Mouse (Mus musculus) c-Kit-negative CD71-positive TER-119-positive erythroid progenitor cells, embryonic 14.5 days (primary cell): Measurements from ENCODE around the gene Clip1.

Experiments used
- DNase-seq: peaks from one replicate; pipeline ENCODE4 v3.0.0-alpha.2; 2013; ENCODE audit warnings: low read depth, low spot score

Gene Clip1

GRCm38 (mm10) chr5:123670800-123671472, 13.5 kb downstream of the Clip1 start:
- no peak for DNase-seq

- DNase-seq: no peak
These were observed 14.2 kb downstream of the Clip1 start for GRCm38 (mm10) chr5:123669991-123670799.

GRCm38 (mm10) chr5:123667915-123668314, 16.5 kb downstream of the Clip1 start:
- no peak for DNase-seq

- DNase-seq: no peak
These were observed 18.5 kb downstream of the Clip1 start for GRCm38 (mm10) chr5:123665956-123666355.

- DNase-seq: no peak
These were observed 20.1 kb downstream of the Clip1 start for GRCm38 (mm10) chr5:123664329-123664728.

GRCm38 (mm10) chr5:123662059-123662458, 22.4 kb downstream of the Clip1 start:
- no peak for DNase-seq

DNA sequence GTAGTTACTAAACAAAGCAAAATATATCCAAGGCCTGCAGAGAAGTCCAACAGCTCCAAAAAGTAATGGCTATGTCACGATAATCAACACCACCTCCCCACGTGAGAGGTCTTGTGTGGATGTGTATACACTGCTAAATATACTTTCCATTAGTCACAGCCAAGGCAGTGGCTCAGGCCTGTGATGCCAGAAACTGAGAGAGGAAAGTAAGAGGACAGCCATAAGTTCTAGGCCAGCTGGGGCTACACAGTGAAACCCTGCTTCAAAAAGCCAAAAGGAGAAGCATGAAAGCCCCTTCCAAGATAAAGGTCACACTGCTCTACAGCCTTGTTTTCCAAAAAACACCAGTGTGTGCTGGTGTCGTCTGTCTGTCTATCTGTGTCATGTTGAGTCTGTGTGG, 22.8 kb downstream of the Clip1 start:
- DNase-seq: no peak

- no peak for DNase-seq
These were observed 26.8 kb downstream of the Clip1 start for GRCm38 (mm10) chr5:123657651-123658050.

- DNase-seq: no peak
These were observed 29.5 kb downstream of the Clip1 start for GRCm38 (mm10) chr5:123654937-123655336.

GRCm38 (mm10) chr5:123653287-123653801, 31.1 kb downstream of the Clip1 start:
- DNase-seq: no peak

- no peak for DNase-seq
These were observed 33.6 kb downstream of the Clip1 start for GRCm38 (mm10) chr5:123650825-123651224.

- no peak for DNase-seq
These were observed 42.0 kb downstream of the Clip1 start for GRCm38 (mm10) chr5:123642401-123642800.

DNA sequence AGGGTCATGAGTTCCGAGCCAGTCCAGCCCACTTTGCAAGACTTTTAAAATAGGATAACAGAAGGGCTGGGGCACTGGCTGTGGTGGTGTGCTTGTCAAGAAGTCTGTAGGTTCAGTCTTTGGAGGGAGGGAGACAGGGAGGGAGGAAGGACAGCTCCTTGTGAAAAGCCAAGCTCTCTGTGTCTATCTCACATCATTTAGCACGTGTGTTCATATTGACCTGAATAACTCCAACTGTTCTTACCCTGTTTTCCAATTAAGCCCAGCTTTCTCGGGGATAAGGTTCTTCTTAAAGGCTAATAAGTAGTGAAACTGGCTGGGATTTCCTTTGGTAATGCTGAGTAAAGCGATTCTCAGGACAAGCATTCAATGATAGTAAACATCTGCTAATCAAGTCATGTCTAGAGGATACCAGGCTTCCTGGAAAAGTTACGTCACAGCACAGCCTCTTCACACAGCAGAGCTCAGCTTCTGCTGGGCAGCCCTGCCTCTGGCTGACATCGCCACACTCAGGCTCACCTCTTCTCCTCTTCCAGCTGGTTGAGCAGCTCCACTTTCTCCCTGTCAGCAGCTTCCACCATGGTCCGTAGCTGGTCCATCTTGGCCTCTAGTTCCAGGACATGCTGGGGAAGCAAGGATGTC, 43.0 kb downstream of the Clip1 start:
- no peak for DNase-seq

GRCm38 (mm10) chr5:123640181-123640580, 44.2 kb downstream of the Clip1 start:
- DNase-seq: no peak

- no peak for DNase-seq
These were observed 53.2 kb downstream of the Clip1 start for GRCm38 (mm10) chr5:123631210-123631609.

- no peak for DNase-seq
These were observed 57.8 kb downstream of the Clip1 start for GRCm38 (mm10) chr5:123626631-123627030.

DNA sequence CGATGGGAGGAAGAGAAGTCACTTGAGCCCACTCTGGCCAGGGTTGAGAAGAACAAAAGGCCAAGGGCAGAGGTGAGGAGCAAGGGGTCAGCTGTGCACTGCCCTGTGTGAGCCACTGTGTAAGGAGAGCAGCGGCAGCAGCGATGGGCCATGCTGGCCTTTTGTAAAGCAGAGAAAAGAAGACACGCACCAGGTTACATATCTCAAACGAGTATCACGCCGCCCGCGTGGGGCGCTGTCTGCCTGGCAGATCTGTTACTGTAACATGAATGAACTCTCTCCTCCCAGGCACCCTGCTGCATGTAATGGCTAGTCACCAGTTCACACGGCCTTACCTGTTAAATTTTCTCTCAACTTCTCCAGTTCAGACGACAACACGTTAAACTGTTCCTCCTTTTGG, 62.0 kb downstream of the Clip1 start:
- DNase-seq: no peak

DNA sequence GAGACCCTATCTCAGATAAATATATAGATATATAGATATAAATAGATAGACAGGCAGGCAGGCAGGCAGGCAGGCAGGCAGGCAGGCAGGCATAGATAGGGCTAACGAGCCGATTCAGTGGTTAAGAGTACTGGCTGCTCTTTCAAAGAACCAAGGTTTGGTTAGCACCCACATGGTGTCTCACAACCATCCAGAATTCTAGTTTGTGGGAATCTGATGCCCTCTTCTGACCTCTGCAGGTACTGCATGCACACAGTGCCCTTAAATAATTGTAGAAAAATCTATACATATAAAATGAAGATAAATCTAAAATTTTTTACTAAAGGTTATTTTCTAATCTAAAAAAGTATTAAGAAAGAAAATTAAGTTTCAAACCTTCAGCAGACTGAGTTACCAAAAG, 65.9 kb downstream of the Clip1 start:
- DNase-seq: peak; percentile 20

DNA sequence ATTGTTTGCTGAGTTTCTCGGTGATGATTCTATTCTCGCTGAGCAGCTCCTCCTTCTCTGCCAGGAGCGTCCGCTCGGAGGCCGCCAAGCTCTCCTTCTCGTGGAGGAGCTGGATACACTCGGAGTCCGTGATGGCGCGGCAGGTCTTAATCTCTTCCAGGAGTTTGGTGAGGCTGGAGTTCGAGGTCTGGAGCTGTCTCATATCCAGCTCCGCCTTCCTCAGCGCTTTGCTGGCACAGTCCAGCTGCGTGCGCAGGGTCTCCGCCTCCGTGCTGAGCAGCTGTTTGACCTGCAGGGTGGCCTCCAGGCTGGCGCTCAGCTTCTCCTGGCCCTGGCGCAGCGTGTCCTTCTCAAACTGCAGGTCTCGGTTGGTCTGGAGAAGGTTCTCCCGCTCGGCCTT, 70.2 kb downstream of the Clip1 start:
- DNase-seq: no peak

DNA sequence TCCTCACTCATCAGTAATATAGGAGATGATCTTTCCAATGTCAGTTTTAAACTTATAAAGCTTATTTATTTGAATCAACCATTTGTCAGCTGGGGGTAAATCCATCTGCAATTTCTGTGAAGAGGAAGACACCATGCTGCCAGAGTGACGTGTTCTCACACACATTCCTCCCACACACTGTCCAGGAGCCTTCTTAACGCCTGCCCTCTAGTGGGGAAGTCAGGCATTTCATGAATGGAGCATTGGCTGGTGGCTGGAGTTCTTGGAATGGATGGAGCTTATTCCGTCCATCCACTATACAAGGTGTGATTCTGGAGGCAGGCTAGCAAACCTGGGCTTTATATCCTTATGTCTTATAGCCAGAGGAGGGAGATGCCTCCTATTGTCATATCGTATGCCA, 74.6 kb downstream of the Clip1 start:
- peak; percentile 45 for DNase-seq

DNA sequence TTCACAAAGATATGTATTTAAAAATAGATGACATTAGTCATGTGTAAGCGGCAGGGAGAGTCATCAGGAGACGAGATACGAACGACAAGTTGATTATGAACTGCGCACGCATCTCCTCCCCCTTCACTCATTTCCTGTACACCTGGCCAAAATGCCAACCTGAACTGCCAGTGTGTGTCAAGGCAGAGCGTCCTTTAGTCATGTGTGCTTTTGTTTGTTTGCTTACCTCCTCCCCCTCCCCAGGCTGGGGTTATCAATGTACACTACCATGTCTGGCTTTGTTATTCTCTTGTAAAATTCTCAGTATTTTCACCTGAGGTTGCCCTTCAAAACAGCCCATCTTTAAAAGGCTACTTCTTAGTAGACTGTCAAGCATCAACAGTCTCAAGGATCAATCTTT, 75.0 kb downstream of the Clip1 start:
- DNase-seq: no peak

- DNase-seq: no peak
These were observed 77.2 kb downstream of the Clip1 start for GRCm38 (mm10) chr5:123607211-123607669.
